Mouse (Mus musculus): ENCODE measurements around the gene Usp2. TPM values are rescaled to one million over a fixed set of nuclear protein-coding genes. Genes with fewer than 3 reads are reported as not detected.

Gene Usp2
- polyA plus RNA-seq, 1 experiment from 2014 or later: 39.4 TPM

- peak overlapping the region; percentile 40 for H3K4me3 ChIP-seq (ENCODE audit: low read depth, low read length)
- DNase-seq (ENCODE audit: low spot score): no peak
- H3K4me2 ChIP-seq (ENCODE audit: low read depth, low read length): peak overlapping the region; percentile 58
- H3K9me3 ChIP-seq (ENCODE audit: control insufficient read depth, low read length): no peaks in the 10 kb centered on the region
- peak overlapping the region; percentile 32 for H3K9ac ChIP-seq (ENCODE audit: low read depth, low read length)
- no peaks in the 10 kb centered on the region for H3K36me3 ChIP-seq (ENCODE audit: control insufficient read depth, insufficient read depth, low read length)
- H3K4me1 ChIP-seq (ENCODE audit: control insufficient read depth, insufficient read depth, low read length): peaks cover 13% of the 10 kb centered on the region; the same call in 1 of the 2 replicates
- peaks cover 27% of the 10 kb centered on the region for H3K27me3 ChIP-seq (replicated peaks; ENCODE audit: control insufficient read depth, insufficient read depth, low read length)
- WGBS: 4% methylated on average over 23 of the region's 23 CpGs
- H3K27ac ChIP-seq (replicated peaks; ENCODE audit: low read depth, low read length): no peak overlapping the region
- no peak for ATAC-seq (ENCODE audit: low read depth)
Measured at GRCm38 (mm10) chr9:44043708-44044425, 23.0 kb upstream of the Usp2 start.

DNA sequence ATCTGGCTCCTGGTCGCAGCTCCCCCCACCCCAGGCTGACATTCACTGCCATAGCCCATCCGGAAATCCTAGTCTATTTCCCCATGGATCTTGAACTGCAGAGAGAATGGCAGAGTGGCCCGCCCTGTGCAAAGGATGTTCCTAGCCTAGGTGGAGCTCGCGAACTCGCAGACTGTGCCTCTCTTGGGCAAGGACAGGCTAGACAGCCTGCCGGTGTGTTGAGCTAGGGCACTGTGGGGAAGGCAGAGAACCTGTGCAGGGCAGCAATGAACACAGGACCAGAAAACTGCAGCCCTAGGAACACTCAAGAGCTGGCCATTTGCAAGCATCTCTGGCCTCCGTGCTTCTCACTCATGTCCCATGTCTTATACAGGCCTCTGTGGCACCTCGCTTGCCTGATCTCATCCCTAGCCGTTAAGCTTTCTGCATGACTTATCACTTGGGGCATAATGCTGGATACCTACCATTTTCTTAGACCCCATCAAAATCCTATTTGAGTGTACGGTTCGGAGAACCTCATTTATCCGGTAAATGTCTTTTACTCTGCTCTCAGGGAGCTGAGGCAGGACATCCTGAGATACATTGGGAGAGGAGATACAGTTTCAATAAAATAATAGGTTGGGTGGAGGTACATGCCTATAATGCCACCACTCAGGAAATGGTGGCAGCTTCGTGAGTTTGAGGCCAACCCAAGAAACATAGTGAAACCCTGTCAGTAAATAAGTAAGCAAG lies 22.2 kb upstream of the Usp2 start:
- DNase-seq (ENCODE audit: low spot score) (no peak), ATAC-seq (ENCODE audit: low read depth) (no peak)
- Histone ChIP-seq H3K36me3 (ENCODE audit: control insufficient read depth, insufficient read depth, low read length) (no peaks in the 10 kb centered on the region), H3K27ac (replicated peaks; ENCODE audit: low read depth, low read length) (no peak overlapping the region), H3K4me1 (ENCODE audit: control insufficient read depth, insufficient read depth, low read length) (peaks cover 13% of the 10 kb centered on the region; the same call in 1 of the 2 replicates), H3K27me3 (replicated peaks; ENCODE audit: control insufficient read depth, insufficient read depth, low read length) (peaks cover 27% of the 10 kb centered on the region), H3K4me2 (ENCODE audit: low read depth, low read length) (peak overlapping the region; percentile 58), H3K9ac (ENCODE audit: low read depth, low read length) (no peak overlapping the region), H3K9me3 (ENCODE audit: control insufficient read depth, low read length) (no peaks in the 10 kb centered on the region), H3K4me3 (ENCODE audit: low read depth, low read length) (peak overlapping the region; percentile 40)
- WGBS: 42% methylated on average over 14 of the region's 14 CpGs

- Histone ChIP-seq H3K27me3 (replicated peaks; ENCODE audit: control insufficient read depth, insufficient read depth, low read length) (peaks cover 27% of the 10 kb centered on the region), H3K36me3 (ENCODE audit: control insufficient read depth, insufficient read depth, low read length) (no peaks in the 10 kb centered on the region), H3K4me3 (ENCODE audit: low read depth, low read length) (no peak overlapping the region), H3K9me3 (ENCODE audit: control insufficient read depth, low read length) (no peaks in the 10 kb centered on the region), H3K9ac (ENCODE audit: low read depth, low read length) (no peak overlapping the region), H3K27ac (replicated peaks; ENCODE audit: low read depth, low read length) (no peak overlapping the region), H3K4me2 (ENCODE audit: low read depth, low read length) (no peak overlapping the region; the same call in 1 of the 2 replicates), H3K4me1 (ENCODE audit: control insufficient read depth, insufficient read depth, low read length) (peaks cover 13% of the 10 kb centered on the region; the same call in 1 of the 2 replicates)
- DNase-seq (ENCODE audit: low spot score) (no peak), ATAC-seq (ENCODE audit: low read depth) (no peak)
- 62% methylated on average over 3 of the region's 3 CpGs for WGBS
Measured at GRCm38 (mm10) chr9:44045158-44045883, 21.5 kb upstream of the Usp2 start.

DNA sequence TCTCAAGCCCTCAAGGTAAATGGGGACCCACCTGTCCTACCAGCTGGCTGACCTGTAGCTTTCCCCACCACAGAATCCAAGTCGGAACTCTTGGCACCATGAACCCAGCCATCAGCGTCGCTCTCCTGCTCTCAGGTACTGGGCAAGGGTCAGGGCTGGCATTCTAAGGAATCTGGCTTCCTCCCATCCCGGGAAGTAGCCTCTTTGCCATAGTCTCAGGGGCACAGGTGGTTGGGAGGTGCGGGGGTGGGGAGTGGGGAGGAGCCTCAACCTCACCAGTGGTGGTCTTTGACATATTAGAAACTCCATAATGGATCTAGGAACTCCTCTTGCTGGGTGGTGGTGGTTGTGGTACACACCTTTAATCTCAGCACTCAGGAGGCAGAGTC lies 20.9 kb upstream of the Usp2 start:
- 71% methylated on average over 5 of the region's 5 CpGs for WGBS
- no peak for DNase-seq (ENCODE audit: low spot score)
- Histone ChIP-seq H3K4me3 (ENCODE audit: low read depth, low read length) (no peak overlapping the region), H3K27me3 (replicated peaks; ENCODE audit: control insufficient read depth, insufficient read depth, low read length) (peaks cover 27% of the 10 kb centered on the region), H3K27ac (replicated peaks; ENCODE audit: low read depth, low read length) (no peak overlapping the region), H3K4me1 (ENCODE audit: control insufficient read depth, insufficient read depth, low read length) (peaks cover 13% of the 10 kb centered on the region; the same call in 1 of the 2 replicates), H3K9ac (ENCODE audit: low read depth, low read length) (no peak overlapping the region), H3K9me3 (ENCODE audit: control insufficient read depth, low read length) (no peaks in the 10 kb centered on the region), H3K36me3 (ENCODE audit: control insufficient read depth, insufficient read depth, low read length) (no peaks in the 10 kb centered on the region), H3K4me2 (ENCODE audit: low read depth, low read length) (no peak overlapping the region)
- ATAC-seq (ENCODE audit: low read depth): no peak

DNA sequence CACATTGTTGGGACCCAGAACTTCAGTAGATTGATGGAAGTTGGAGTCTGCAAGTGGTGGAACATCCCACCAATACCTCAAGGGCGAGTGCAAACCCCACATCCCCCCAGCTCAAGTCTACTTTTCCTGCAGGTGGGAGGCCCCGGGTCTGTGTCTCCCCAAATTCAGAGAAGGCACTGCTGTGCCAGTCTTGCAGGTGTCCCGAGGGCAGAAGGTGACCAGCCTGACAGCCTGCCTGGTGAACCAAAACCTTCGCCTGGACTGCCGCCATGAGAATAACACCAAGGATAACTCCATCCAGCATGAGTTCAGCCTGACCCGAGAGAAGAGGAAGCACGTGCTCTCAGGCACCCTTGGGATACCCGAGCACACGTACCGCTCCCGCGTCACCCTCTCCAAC lies 20.4 kb upstream of the Usp2 start:
- no peak overlapping the region for H3K27ac ChIP-seq (replicated peaks; ENCODE audit: low read depth, low read length)
- no peak overlapping the region for H3K9ac ChIP-seq (ENCODE audit: low read depth, low read length)
- WGBS: 89% methylated on average over 12 of the region's 12 CpGs
- ATAC-seq (ENCODE audit: low read depth) (no peak), DNase-seq (ENCODE audit: low spot score) (no peak)
- peaks cover 13% of the 10 kb centered on the region; the same call in 1 of the 2 replicates for H3K4me1 ChIP-seq (ENCODE audit: control insufficient read depth, insufficient read depth, low read length)
- H3K4me3 ChIP-seq (ENCODE audit: low read depth, low read length): no peak overlapping the region
- no peaks in the 10 kb centered on the region for H3K9me3 ChIP-seq (ENCODE audit: control insufficient read depth, low read length)
- H3K36me3 ChIP-seq (ENCODE audit: control insufficient read depth, insufficient read depth, low read length): no peaks in the 10 kb centered on the region
- no peak overlapping the region for H3K4me2 ChIP-seq (ENCODE audit: low read depth, low read length)
- peaks cover 27% of the 10 kb centered on the region for H3K27me3 ChIP-seq (replicated peaks; ENCODE audit: control insufficient read depth, insufficient read depth, low read length)

DNA sequence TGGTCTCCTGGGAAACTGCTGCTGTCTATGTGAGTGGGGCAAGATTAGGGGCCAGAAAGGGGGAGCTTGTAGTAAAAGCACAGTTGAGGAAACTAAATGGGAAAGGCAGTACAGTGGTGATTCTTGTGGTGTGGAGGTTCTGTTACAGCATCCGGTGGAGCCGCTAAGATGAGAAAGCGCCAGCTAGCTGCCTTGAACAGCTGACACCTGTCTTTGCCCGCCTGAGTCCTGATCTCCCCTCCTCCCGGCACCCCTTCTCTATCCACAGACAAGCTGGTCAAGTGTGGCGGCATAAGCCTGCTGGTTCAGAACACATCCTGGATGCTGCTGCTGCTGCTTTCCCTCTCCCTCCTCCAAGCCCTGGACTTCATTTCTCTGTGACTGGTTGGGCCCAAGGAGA lies 19.8 kb upstream of the Usp2 start:
- peak; percentile 65 for DNase-seq (ENCODE audit: low spot score)
- H3K4me3 ChIP-seq (ENCODE audit: low read depth, low read length): no peak overlapping the region
- ATAC-seq (ENCODE audit: low read depth): no peak

GRCm38 (mm10) chr9:44047571-44048490 lies 19.0 kb upstream of the Usp2 start:
- no peak overlapping the region for H3K27ac ChIP-seq (replicated peaks; ENCODE audit: low read depth, low read length)
- H3K36me3 ChIP-seq (ENCODE audit: control insufficient read depth, insufficient read depth, low read length): no peaks in the 10 kb centered on the region
- no peaks in the 10 kb centered on the region for H3K9me3 ChIP-seq (ENCODE audit: control insufficient read depth, low read length)
- peaks cover 23% of the 10 kb centered on the region for H3K27me3 ChIP-seq (replicated peaks; ENCODE audit: control insufficient read depth, insufficient read depth, low read length)
- DNase-seq (ENCODE audit: low spot score) (no peak), ATAC-seq (ENCODE audit: low read depth) (no peak)
- no peak overlapping the region for H3K9ac ChIP-seq (ENCODE audit: low read depth, low read length)
- no peak overlapping the region for H3K4me2 ChIP-seq (ENCODE audit: low read depth, low read length)
- 65% methylated on average over 14 of the region's 14 CpGs for WGBS
- H3K4me1 ChIP-seq (ENCODE audit: control insufficient read depth, insufficient read depth, low read length): peaks cover 11% of the 10 kb centered on the region; the same call in 1 of the 2 replicates
- no peak overlapping the region for H3K4me3 ChIP-seq (ENCODE audit: low read depth, low read length)

More for the DNA sequence above, 19.8 kb upstream of the Usp2 start:
- peaks cover 13% of the 10 kb centered on the region; the same call in 1 of the 2 replicates for H3K4me1 ChIP-seq (ENCODE audit: control insufficient read depth, insufficient read depth, low read length)
- WGBS: 59% methylated on average over 6 of the region's 6 CpGs
- no peak overlapping the region for H3K4me2 ChIP-seq (ENCODE audit: low read depth, low read length)
- no peak overlapping the region for H3K27ac ChIP-seq (replicated peaks; ENCODE audit: low read depth, low read length)
- no peaks in the 10 kb centered on the region for H3K36me3 ChIP-seq (ENCODE audit: control insufficient read depth, insufficient read depth, low read length)
- no peaks in the 10 kb centered on the region for H3K9me3 ChIP-seq (ENCODE audit: control insufficient read depth, low read length)
- H3K9ac ChIP-seq (ENCODE audit: low read depth, low read length): no peak overlapping the region
- H3K27me3 ChIP-seq (replicated peaks; ENCODE audit: control insufficient read depth, insufficient read depth, low read length): peaks cover 26% of the 10 kb centered on the region
